Mouse (Mus musculus): ENCODE data around the gene Atp1b1.

DNA sequence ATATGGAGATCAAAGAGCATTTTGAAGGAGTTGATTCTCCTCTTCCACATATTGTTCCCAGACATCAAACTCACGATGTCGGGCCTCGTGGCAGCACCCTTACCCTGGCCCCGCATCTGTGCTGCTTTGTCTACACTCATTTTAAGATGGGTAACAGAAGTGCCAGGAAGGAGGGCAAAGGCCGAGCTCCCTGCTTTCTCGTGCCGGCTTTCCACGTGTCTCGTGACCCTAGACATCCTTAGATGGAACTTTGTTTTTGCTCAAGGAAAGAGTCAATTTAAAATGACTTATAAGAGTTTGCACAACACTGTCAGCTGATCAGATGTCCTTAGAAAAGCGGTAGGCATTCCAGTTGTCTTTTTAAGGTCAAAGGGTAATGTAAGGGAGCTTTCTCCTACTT is 39.8 kb downstream of the Atp1b1 start:
- no peak for TF ChIP-seq CTCF (IDR thresholded peaks at IDR 0.05; ENCODE audit: control insufficient read depth, insufficient read depth, low read length)
- TF ChIP-seq POLR2A (IDR thresholded peaks at IDR 0.05; ENCODE audit: borderline replicate concordance, control insufficient read depth, low read depth, low read length) = no peak

Measured in bone marrow, adult 2 months (tissue).